Mouse (Mus musculus): Measurements from ENCODE around the gene Tex45. TPM values are rescaled to one million over a fixed set of nuclear protein-coding genes. Genes with fewer than 3 reads are reported as not detected.

Gene Tex45
- polyA plus RNA-seq, 1 experiment, result not detected

GRCm38 (mm10) chr8:3500235-3501090 is 29.8 kb downstream of the Tex45 start, which contains the start of gene Mcoln1:
TSS of gene Mcoln1 (plus strand) at chr8:3500457.
- H3K4me1 ChIP-seq, result peaks cover 42% of the 10 kb centered on the region
- H3K27me3 ChIP-seq (replicated peaks), result no peaks in the 10 kb centered on the region
- peaks cover 7% of the 10 kb centered on the region for H3K9me3 ChIP-seq
- peaks cover 38% of the 10 kb centered on the region for H3K36me3 ChIP-seq (replicated peaks; ENCODE audit: low read length)
- H3K4me3 ChIP-seq (replicated peaks), result peak within 1 kb of the TSS; percentile 91
- TF ChIP-seq GATA1 (IDR thresholded peaks at IDR 0.05; ENCODE audit: borderline replicate concordance, low read length), result no peak
- TF ChIP-seq FLI1 (IDR thresholded peaks at IDR 0.05; ENCODE audit: low read length), result no peak

- TF ChIP-seq GATA1 (IDR thresholded peaks at IDR 0.05; ENCODE audit: borderline replicate concordance, low read length), result no peak
- TF ChIP-seq FLI1 (IDR thresholded peaks at IDR 0.05; ENCODE audit: low read length), result no peak
- peak overlapping the region; percentile 87 for H3K4me3 ChIP-seq (replicated peaks)
- H3K36me3 ChIP-seq (replicated peaks; ENCODE audit: low read length), result peaks cover 38% of the 10 kb centered on the region
- no peaks in the 10 kb centered on the region for H3K27me3 ChIP-seq (replicated peaks)
- no peaks in the 10 kb centered on the region for H3K9me3 ChIP-seq
- H3K4me1 ChIP-seq, result peaks cover 42% of the 10 kb centered on the region
Measured at GRCm38 (mm10) chr8:3502217-3502616, 31.6 kb downstream of the Tex45 start.

GRCm38 (mm10) chr8:3507979-3508754 is 37.5 kb downstream of the Tex45 start:
- Histone ChIP-seq H3K4me3 (replicated peaks) (no peak overlapping the region), H3K36me3 (replicated peaks; ENCODE audit: low read length) (peaks cover 96% of the 10 kb centered on the region), H3K9me3 (peaks cover 16% of the 10 kb centered on the region), H3K27me3 (replicated peaks) (no peaks in the 10 kb centered on the region), H3K4me1 (peaks cover 37% of the 10 kb centered on the region)
- TF ChIP-seq GATA1 (IDR thresholded peaks at IDR 0.05; ENCODE audit: borderline replicate concordance, low read length), result no peak
- no peak for TF ChIP-seq FLI1 (IDR thresholded peaks at IDR 0.05; ENCODE audit: low read length)

- peaks cover 55% of the 10 kb centered on the region for H3K4me1 ChIP-seq
- peaks cover 68% of the 10 kb centered on the region for H3K36me3 ChIP-seq (replicated peaks; ENCODE audit: low read length)
- 0 out of 2 replicates have a peak, but pooled peaks cover 1% of the 10 kb centered on the region for H3K9me3 ChIP-seq
- H3K27me3 ChIP-seq (replicated peaks), result no peaks in the 10 kb centered on the region
- peak overlapping the region; percentile 92 for H3K4me3 ChIP-seq (replicated peaks)
- TF ChIP-seq GATA1 (IDR thresholded peaks at IDR 0.05; ENCODE audit: borderline replicate concordance, low read length) (no peak), FLI1 (IDR thresholded peaks at IDR 0.05; ENCODE audit: low read length) (no peak)
Measured at GRCm38 (mm10) chr8:3514681-3515247, 44.1 kb downstream of the Tex45 start.

GRCm38 (mm10) chr8:3515260-3515671 is 44.6 kb downstream of the Tex45 start, which contains the start of gene Pnpla6:
TSS of gene Pnpla6 (plus strand) at chr8:3515384.
- H3K4me1 ChIP-seq, result peaks cover 53% of the 10 kb centered on the region
- peaks cover 68% of the 10 kb centered on the region for H3K36me3 ChIP-seq (replicated peaks; ENCODE audit: low read length)
- H3K9me3 ChIP-seq, result no peaks in the 10 kb centered on the region
- TF ChIP-seq GATA1 (IDR thresholded peaks at IDR 0.05; ENCODE audit: borderline replicate concordance, low read length) (no peak), FLI1 (IDR thresholded peaks at IDR 0.05; ENCODE audit: low read length) (no peak)
- peak within 1 kb of the TSS; percentile 92 for H3K4me3 ChIP-seq (replicated peaks)
- H3K27me3 ChIP-seq (replicated peaks), result no peaks in the 10 kb centered on the region

- H3K4me1 ChIP-seq, result peaks cover 48% of the 10 kb centered on the region
Measured at GRCm38 (mm10) chr8:3515771-3516417, 45.2 kb downstream of the Tex45 start.

GRCm38 (mm10) chr8:3516450-3517116 is 45.9 kb downstream of the Tex45 start:
- no peaks in the 10 kb centered on the region for H3K27me3 ChIP-seq (replicated peaks)
- no peaks in the 10 kb centered on the region for H3K9me3 ChIP-seq
- H3K4me1 ChIP-seq, result peaks cover 48% of the 10 kb centered on the region
- peak overlapping the region; percentile 92 for H3K4me3 ChIP-seq (replicated peaks)
- peaks cover 68% of the 10 kb centered on the region for H3K36me3 ChIP-seq (replicated peaks; ENCODE audit: low read length)
- no peak for TF ChIP-seq GATA1 (IDR thresholded peaks at IDR 0.05; ENCODE audit: borderline replicate concordance, low read length)
- TF ChIP-seq FLI1 (IDR thresholded peaks at IDR 0.05; ENCODE audit: low read length), result no peak

More at GRCm38 (mm10) chr8:3515771-3516417, 45.2 kb downstream of the Tex45 start:
- peaks cover 68% of the 10 kb centered on the region for H3K36me3 ChIP-seq (replicated peaks; ENCODE audit: low read length)
- no peaks in the 10 kb centered on the region for H3K27me3 ChIP-seq (replicated peaks)
- peak overlapping the region; percentile 92 for H3K4me3 ChIP-seq (replicated peaks)
- no peaks in the 10 kb centered on the region for H3K9me3 ChIP-seq
- TF ChIP-seq GATA1 (IDR thresholded peaks at IDR 0.05; ENCODE audit: borderline replicate concordance, low read length), result no peak
- no peak for TF ChIP-seq FLI1 (IDR thresholded peaks at IDR 0.05; ENCODE audit: low read length)

- H3K4me1 ChIP-seq, result peaks cover 47% of the 10 kb centered on the region
- no peaks in the 10 kb centered on the region for H3K9me3 ChIP-seq
- peak overlapping the region; percentile 92 for H3K4me3 ChIP-seq (replicated peaks)
- no peaks in the 10 kb centered on the region for H3K27me3 ChIP-seq (replicated peaks)
- TF ChIP-seq GATA1 (IDR thresholded peaks at IDR 0.05; ENCODE audit: borderline replicate concordance, low read length), result no peak
- TF ChIP-seq FLI1 (IDR thresholded peaks at IDR 0.05; ENCODE audit: low read length), result no peak
- peaks cover 68% of the 10 kb centered on the region for H3K36me3 ChIP-seq (replicated peaks; ENCODE audit: low read length)
Measured at GRCm38 (mm10) chr8:3517117-3517495, 46.4 kb downstream of the Tex45 start.

All from megakaryocyte, embryonic 14.5 days (primary cell).